Mouse (Mus musculus): ENCODE results near the gene Vcan. TPM values are rescaled to one million over a fixed set of nuclear protein-coding genes. Genes with fewer than 3 reads are reported as not detected.

Vcan gene
- polyA plus RNA-seq, 1 experiment from 2014 or later: 120 TPM

- Histone ChIP-seq H3K27ac (no peak overlapping the region), H3K9ac (no peak overlapping the region), H3K4me1 (no peaks in the 10 kb centered on the region), H3K27me3 (no peaks in the 10 kb centered on the region), H3K36me3 (peaks cover 37% of the 10 kb centered on the region), H3K9me3 (no peaks in the 10 kb centered on the region), H3K4me2 (replicated peaks) (no peak overlapping the region), H3K4me3 (no peak overlapping the region)
- no peak for ATAC-seq (ENCODE audit: insufficient number of reproducible peaks, insufficient read depth, low FRiP score, low TSS enrichment)
- 73% methylated on average over 2 of the region's 2 CpGs for WGBS
Measured at GRCm38 (mm10) chr13:89661688-89662087, 80.6 kb downstream of the Vcan start.

DNA sequence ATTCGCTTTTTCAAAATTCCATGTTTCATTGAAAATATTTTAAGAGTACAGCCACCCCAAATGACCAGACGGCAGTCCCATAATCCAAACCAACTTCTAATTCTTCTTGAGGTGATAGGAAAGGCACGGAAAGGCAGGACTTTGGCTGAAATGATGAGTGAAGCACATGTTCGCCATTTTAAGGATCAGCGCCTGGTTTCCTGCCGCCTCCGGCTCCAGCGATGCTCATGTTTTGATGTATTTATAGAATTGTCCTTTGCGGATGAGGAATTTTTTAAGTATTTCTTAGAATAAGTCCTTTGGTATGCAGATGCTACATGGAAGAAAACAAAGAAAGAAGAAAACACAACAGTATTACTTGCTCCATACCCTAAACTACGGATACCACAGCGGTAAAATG lies 85.3 kb downstream of the Vcan start:
- no peaks in the 10 kb centered on the region for H3K27me3 ChIP-seq
- ATAC-seq (ENCODE audit: insufficient number of reproducible peaks, insufficient read depth, low FRiP score, low TSS enrichment): no peak
- H3K36me3 ChIP-seq: peaks cover 34% of the 10 kb centered on the region
- no peak overlapping the region for H3K9ac ChIP-seq
- WGBS: 94% methylated on average over 11 of the region's 11 CpGs
- no peak overlapping the region for H3K4me2 ChIP-seq (replicated peaks)
- no peak overlapping the region for H3K27ac ChIP-seq
- H3K4me1 ChIP-seq: no peaks in the 10 kb centered on the region
- H3K4me3 ChIP-seq: no peak overlapping the region
- no peaks in the 10 kb centered on the region for H3K9me3 ChIP-seq

DNA sequence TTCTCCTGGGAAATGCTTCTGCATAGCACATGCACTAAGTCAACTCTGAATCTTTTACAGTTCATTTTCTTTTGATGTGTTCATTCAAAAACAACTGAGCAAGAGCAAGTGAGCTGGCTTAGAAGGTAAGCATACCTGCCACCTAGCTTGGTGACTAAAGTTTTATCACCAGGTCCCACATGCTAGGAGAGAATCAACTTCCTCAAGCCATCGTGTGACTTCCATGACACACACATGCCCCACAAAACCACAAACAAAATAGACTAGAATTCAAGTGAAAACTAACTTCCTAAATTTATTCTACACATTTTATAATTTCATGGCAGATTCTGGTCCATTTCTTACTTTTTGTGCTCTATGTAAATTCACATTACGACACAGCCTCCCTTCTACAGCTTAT lies 89.0 kb downstream of the Vcan start:
- Histone ChIP-seq H3K27me3 (no peaks in the 10 kb centered on the region), H3K9me3 (no peaks in the 10 kb centered on the region), H3K36me3 (peaks cover 19% of the 10 kb centered on the region), H3K4me2 (replicated peaks) (no peak overlapping the region), H3K9ac (no peak overlapping the region), H3K4me3 (no peak overlapping the region), H3K4me1 (no peaks in the 10 kb centered on the region), H3K27ac (no peak overlapping the region)
- ATAC-seq (ENCODE audit: insufficient number of reproducible peaks, insufficient read depth, low FRiP score, low TSS enrichment): no peak
- 93% methylated on average over 2 of the region's 2 CpGs for whole genome bisulfite sequencing

GRCm38 (mm10) chr13:89652773-89653172 lies 89.5 kb downstream of the Vcan start:
- H3K9me3 ChIP-seq: no peaks in the 10 kb centered on the region
- no peak overlapping the region for H3K4me3 ChIP-seq
- H3K27me3 ChIP-seq: no peaks in the 10 kb centered on the region
- peaks cover 19% of the 10 kb centered on the region for H3K36me3 ChIP-seq
- H3K9ac ChIP-seq: no peak overlapping the region
- no peaks in the 10 kb centered on the region for H3K4me1 ChIP-seq
- ATAC-seq (ENCODE audit: insufficient number of reproducible peaks, insufficient read depth, low FRiP score, low TSS enrichment): no peak
- no peak overlapping the region for H3K27ac ChIP-seq
- 58% methylated on average over 1 of the region's 1 CpGs for WGBS
- no peak overlapping the region for H3K4me2 ChIP-seq (replicated peaks)

- ATAC-seq (ENCODE audit: insufficient number of reproducible peaks, insufficient read depth, low FRiP score, low TSS enrichment): no peak
- no peak overlapping the region for H3K4me2 ChIP-seq (replicated peaks)
- no peaks in the 10 kb centered on the region for H3K36me3 ChIP-seq
- H3K9ac ChIP-seq: no peak overlapping the region
- no peaks in the 10 kb centered on the region for H3K9me3 ChIP-seq
- WGBS: 80% methylated on average over 2 of the region's 2 CpGs
- no peaks in the 10 kb centered on the region for H3K27me3 ChIP-seq
- no peak overlapping the region for H3K4me3 ChIP-seq
- H3K27ac ChIP-seq: no peak overlapping the region
- H3K4me1 ChIP-seq: no peaks in the 10 kb centered on the region
Measured at GRCm38 (mm10) chr13:89645589-89645988, 96.7 kb downstream of the Vcan start.

GRCm38 (mm10) chr13:89637012-89637411 lies 105.3 kb downstream of the Vcan start:
- H3K27me3 ChIP-seq: no peaks in the 10 kb centered on the region
- no peaks in the 10 kb centered on the region for H3K9me3 ChIP-seq
- WGBS: 80% methylated on average over 3 of the region's 3 CpGs

DNA sequence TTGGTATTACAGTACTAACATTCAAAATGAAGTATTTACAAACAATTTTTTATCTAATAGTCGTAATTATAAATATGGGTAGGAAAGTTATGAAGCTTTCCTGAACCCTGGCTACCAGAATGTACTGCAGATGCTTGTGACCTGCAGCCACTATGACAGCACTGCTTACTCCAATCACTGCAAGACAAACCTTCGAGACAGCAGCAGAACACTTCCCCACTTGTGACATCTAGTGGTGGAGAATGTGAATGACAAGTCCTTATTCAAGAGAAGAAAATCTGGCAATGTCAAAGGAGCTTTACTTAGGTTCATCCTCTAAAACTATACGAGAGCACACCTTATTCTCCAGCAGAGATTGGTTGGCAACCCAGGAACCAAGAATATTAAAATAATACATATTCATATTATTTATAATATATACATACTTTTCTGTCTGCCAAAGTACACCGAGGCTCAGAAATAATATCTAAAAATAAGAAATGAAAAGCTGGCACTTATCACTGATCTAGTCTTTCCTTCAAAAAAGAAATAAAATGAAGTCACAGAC lies 108.1 kb downstream of the Vcan start:
- Histone ChIP-seq H3K4me2 (replicated peaks) (no peak overlapping the region), H3K36me3 (no peaks in the 10 kb centered on the region), H3K4me1 (no peaks in the 10 kb centered on the region), H3K4me3 (no peak overlapping the region), H3K27ac (no peak overlapping the region), H3K9me3 (no peaks in the 10 kb centered on the region), H3K9ac (no peak overlapping the region), H3K27me3 (no peaks in the 10 kb centered on the region)
- WGBS: 29% methylated on average over 4 of the region's 4 CpGs
- ATAC-seq (ENCODE audit: insufficient number of reproducible peaks, insufficient read depth, low FRiP score, low TSS enrichment): no peak; the same call in 1 of the 2 replicates

More at GRCm38 (mm10) chr13:89637012-89637411, 105.3 kb downstream of the Vcan start:
- H3K4me2 ChIP-seq (replicated peaks): no peak overlapping the region
- no peak overlapping the region for H3K4me3 ChIP-seq
- no peak overlapping the region for H3K27ac ChIP-seq
- no peak overlapping the region for H3K9ac ChIP-seq
- H3K36me3 ChIP-seq: no peaks in the 10 kb centered on the region
- H3K4me1 ChIP-seq: no peaks in the 10 kb centered on the region
- no peak for ATAC-seq (ENCODE audit: insufficient number of reproducible peaks, insufficient read depth, low FRiP score, low TSS enrichment)

GRCm38 (mm10) chr13:89619064-89619463 lies 123.2 kb downstream of the Vcan start:
- Histone ChIP-seq H3K9ac (no peak overlapping the region), H3K9me3 (no peaks in the 10 kb centered on the region), H3K4me3 (no peak overlapping the region), H3K36me3 (no peaks in the 10 kb centered on the region), H3K27ac (no peak overlapping the region), H3K27me3 (no peaks in the 10 kb centered on the region), H3K4me1 (no peaks in the 10 kb centered on the region), H3K4me2 (replicated peaks) (no peak overlapping the region)
- 79% methylated on average over 3 of the region's 3 CpGs for WGBS
- no peak for ATAC-seq (ENCODE audit: insufficient number of reproducible peaks, insufficient read depth, low FRiP score, low TSS enrichment)

DNA sequence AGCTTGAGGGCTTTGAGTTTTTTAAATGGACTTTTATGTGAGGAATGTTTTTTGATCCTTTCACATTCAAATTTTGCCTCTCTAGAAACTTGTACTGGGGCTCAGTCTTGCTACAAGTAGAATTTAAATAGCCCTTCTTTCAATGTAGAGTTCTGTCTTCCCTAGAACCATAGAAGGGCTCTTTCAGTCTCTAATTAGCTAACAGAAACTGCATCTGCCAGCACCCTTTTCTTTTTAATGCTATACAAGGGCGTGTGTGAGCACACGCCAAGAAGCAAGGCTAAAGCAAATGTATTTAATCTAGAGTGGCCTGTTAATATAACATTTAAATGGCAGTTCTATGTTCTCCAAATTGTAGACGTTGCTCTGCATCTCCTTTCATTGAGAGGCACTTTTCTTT lies 134.9 kb downstream of the Vcan start:
- ATAC-seq (ENCODE audit: insufficient number of reproducible peaks, insufficient read depth, low FRiP score, low TSS enrichment): no peak
- Histone ChIP-seq H3K27ac (no peak overlapping the region), H3K36me3 (no peaks in the 10 kb centered on the region)

More for the DNA sequence above, 134.9 kb downstream of the Vcan start:
- no peak overlapping the region for H3K9ac ChIP-seq
- H3K4me1 ChIP-seq: no peaks in the 10 kb centered on the region
- H3K9me3 ChIP-seq: no peaks in the 10 kb centered on the region
- no peak overlapping the region for H3K4me2 ChIP-seq (replicated peaks)
- no peaks in the 10 kb centered on the region for H3K27me3 ChIP-seq
- WGBS: 67% methylated on average over 3 of the region's 3 CpGs
- no peak overlapping the region for H3K4me3 ChIP-seq

Other genes starting within 250 kb of the Vcan start
- 12.2 and 12.9 TPM in 2 replicates for gene Hapln1, start 202.7 kb downstream of the Vcan start, polyA plus RNA-seq (2016; fragmentation: Nextera tagmentation; extraction: Ambion mirVana)